ENCODE assay signal across 16 mouse cellular contexts in genomic region chr7:141472763-141473162, GRCm38 (mm10).
"Had no signal": no experiment of that assay in that cellular context is flagged by ENCODE, and none has a peak within 500 bp of the region (broad histone marks: within the 10 kb centered on the region; RNA-seq: fewer than 3 reads in every experiment).

No protein-coding gene starts in this region.

- ATAC-seq: midbrain, embryonic 13.5 days had no signal

- DNase-seq: kidney, adult 2 months; kidney, postnatal 36 days; layer of hippocampus, adult 9-11 months; layer of hippocampus, postnatal 36 days; liver; lung, embryonic 14.5 days; lung, postnatal 14 days; thymus, adult 2 months; thymus, postnatal 25 days had no signal

- H3K4me3 ChIP-seq: limb, embryonic 12.5 days; neural tube, embryonic 15.5 days had no signal

- H3K9ac ChIP-seq: limb, embryonic 12.5 days; liver, embryonic 14.5 days; lung, embryonic 14.5 days; neural tube, embryonic 15.5 days had no signal

- H3K9me3 ChIP-seq: limb, embryonic 12.5 days; midbrain, embryonic 13.5 days; neural tube, embryonic 15.5 days had no signal

- H3K27ac ChIP-seq: kidney, postnatal 0 days; limb, embryonic 12.5 days; liver, embryonic 14.5 days; macrophage; midbrain, embryonic 13.5 days; neural tube, embryonic 15.5 days; stomach, postnatal 0 days had no signal

- H3K4me2 ChIP-seq: neural tube, embryonic 15.5 days had no signal

- H3K27me3 ChIP-seq: limb, embryonic 12.5 days had no signal
